Mouse (Mus musculus) liver, postnatal 0 days (tissue): ENCODE measurements around the gene Mgat5b. TPM values are rescaled to one million over a fixed set of nuclear protein-coding genes. Genes with fewer than 3 reads are reported as not detected.
A peak's percentile ranks its signal among the peaks of the same experiment; 100 is the strongest.
"Not testable (repeated sequence)": the region's sequence is repeated elsewhere in the genome, so short reads cannot be mapped to it uniquely, and the experiment has no call there.

Experiments used
- ATAC-seq: fragments of 200-750 bp; cut with Nextera tagmentation; 2 replicates; pipeline ENCODE4 v1.8.0; 2017; ENCODE audit warnings: mild to moderate bottlenecking, moderate library complexity
- DNase-seq: peaks from one replicate; pipeline ENCODE4 v3.0.0-alpha.2; 2016
- H3K27ac ChIP-seq: fragments of 300-500 bp; sonication (generic); 2 replicates; pipeline ENCODE4 v1.5.1; 2014; ENCODE audit warnings: antibody characterized with exemption, moderate library complexity, mild to moderate bottlenecking, low read depth
- H3K27me3 ChIP-seq: fragments of 300-500 bp; sonication (generic); 2 replicates; pipeline ENCODE4 v1.6.1; 2014; ENCODE audit warnings: low read length, control low read depth, mixed read lengths; ENCODE audit not compliant: insufficient read depth
- H3K36me3 ChIP-seq: fragments of 300-500 bp; sonication (generic); replicated peaks from 2 replicates; pipeline ENCODE4 v1.6.1; 2014; ENCODE audit warnings: mild to moderate bottlenecking, control low read depth, low read length, moderate library complexity, mixed read lengths; ENCODE audit not compliant: insufficient read depth
- H3K4me1 ChIP-seq: fragments of 300-500 bp; sonication (generic); 2 replicates; pipeline ENCODE4 v1.6.1; 2014; ENCODE audit warnings: antibody characterized with exemption, mild to moderate bottlenecking, control low read depth; ENCODE audit not compliant: insufficient read depth
- H3K4me2 ChIP-seq: fragments of 300-500 bp; sonication (generic); 2 replicates; pipeline ENCODE4 v1.6.1; 2014; ENCODE audit warnings: low read depth, mild to moderate bottlenecking, low read length, moderate library complexity, mixed read lengths
- H3K4me3 ChIP-seq: fragments of 300-500 bp; sonication (generic); 2 replicates; pipeline ENCODE4 v1.5.1; 2014; ENCODE audit warnings: low read depth, low read length
- H3K9ac ChIP-seq: fragments of 300-500 bp; sonication (generic); replicated peaks from 2 replicates; pipeline ENCODE4 v1.6.1; 2014; ENCODE audit warnings: mild to moderate bottlenecking, moderate library complexity
- H3K9me3 ChIP-seq: fragments of 300-500 bp; sonication (generic); 2 replicates; pipeline ENCODE4 v1.6.1; 2016; ENCODE audit warnings: mild to moderate bottlenecking, control low read depth, low read length, mixed read lengths
- CTCF ChIP-seq: sonication (generic); IDR thresholded peaks from 2 replicates; pipeline ENCODE4 v1.5.1; 2016; ENCODE audit warnings: antibody characterized with exemption, low read depth
- EP300 ChIP-seq: IDR thresholded peaks from 2 replicates; pipeline ENCODE4 v1.6.1; 2016; ENCODE audit warnings: antibody characterized with exemption, low read depth, mild to moderate bottlenecking
- WGBS: fragments of 180-500 bp; shearing (Covaris S2); extraction: QIAGEN DNeasy Blood & Tissue Kit; methylation state at CpG from one replicate; pipeline ENCODE4 v1.1.7; 2014; ENCODE audit not compliant: insufficient replicate concordance; 5-methylcytosine and 5-hydroxymethylcytosine counted together
- polyA plus RNA-seq: library from polyadenylated mRNA; unstranded; fragments of >200 nt; fragmentation: Nextera tagmentation; extraction: Ambion mirVana; gene quantifications from 2 replicates; pipeline ENCODE4 v1.2.1, GENCODE M21; 2015

Gene Mgat5b
- polyA plus RNA-seq, 1 experiment from 2014 or later: not detected

- TF ChIP-seq EP300 (no peak), CTCF (no peak)
- no peak for ATAC-seq
- Histone ChIP-seq H3K36me3 (no peaks in the 10 kb centered on the region), H3K4me2 (no peak overlapping the region), H3K9me3 (no peaks in the 10 kb centered on the region), H3K9ac (no peak overlapping the region), H3K4me1 (no peaks in the 10 kb centered on the region), H3K4me3 (no peak overlapping the region), H3K27me3 (0 out of 2 replicates have a peak, but pooled peaks cover 8% of the 10 kb centered on the region), H3K27ac (no peak overlapping the region)
- 66% methylated on average over 19 of the region's 19 CpGs for WGBS
- no peak for DNase-seq
Measured at GRCm38 (mm10) chr11:116893532-116894442, 24.9 kb upstream of the Mgat5b start.

- ATAC-seq (no peak), DNase-seq (no peak)
- Histone ChIP-seq H3K27ac (no peak overlapping the region), H3K9me3 (no peaks in the 10 kb centered on the region), H3K36me3 (no peaks in the 10 kb centered on the region), H3K4me3 (no peak overlapping the region), H3K4me2 (no peak overlapping the region), H3K9ac (no peak overlapping the region), H3K27me3 (0 out of 2 replicates have a peak, but pooled peaks cover 8% of the 10 kb centered on the region), H3K4me1 (no peaks in the 10 kb centered on the region)
- TF ChIP-seq EP300 (no peak), CTCF (no peak)
- WGBS: 76% methylated on average over 3 of the region's 3 CpGs
Measured at GRCm38 (mm10) chr11:116895402-116895801, 23.3 kb upstream of the Mgat5b start.

GRCm38 (mm10) chr11:116899247-116899646 is 19.4 kb upstream of the Mgat5b start:
- H3K4me3 ChIP-seq: no peak overlapping the region
- no peaks in the 10 kb centered on the region for H3K9me3 ChIP-seq
- no peaks in the 10 kb centered on the region for H3K36me3 ChIP-seq
- DNase-seq (no peak), ATAC-seq (no peak)
- no peaks in the 10 kb centered on the region for H3K4me1 ChIP-seq
- peaks cover 5% of the 10 kb centered on the region; the same call in 1 of the 2 replicates for H3K27me3 ChIP-seq
- no peak overlapping the region for H3K9ac ChIP-seq
- H3K27ac ChIP-seq: no peak overlapping the region
- WGBS: 88% methylated on average over 12 of the region's 12 CpGs
- H3K4me2 ChIP-seq: no peak overlapping the region
- no peak for TF ChIP-seq EP300
- TF ChIP-seq CTCF: no peak

- ATAC-seq, H3K4me2 ChIP-seq: not testable (repeated sequence)
- 78% methylated on average over 10 of the region's 10 CpGs for WGBS
Measured at GRCm38 (mm10) chr11:116902588-116902987, 16.1 kb upstream of the Mgat5b start.

GRCm38 (mm10) chr11:116905741-116906456 is 12.8 kb upstream of the Mgat5b start:
- ATAC-seq (no peak), DNase-seq (no peak)
- Histone ChIP-seq H3K4me1 (no peaks in the 10 kb centered on the region), H3K27ac (no peak overlapping the region), H3K36me3 (no peaks in the 10 kb centered on the region), H3K4me2 (peak overlapping the region; percentile 40), H3K9ac (no peak overlapping the region), H3K27me3 (peaks cover 27% of the 10 kb centered on the region), H3K4me3 (no peak overlapping the region), H3K9me3 (no peaks in the 10 kb centered on the region)
- 5% methylated on average over 23 of the region's 23 CpGs for WGBS
- TF ChIP-seq EP300: no peak
- TF ChIP-seq CTCF: no peak

More at GRCm38 (mm10) chr11:116902588-116902987, 16.1 kb upstream of the Mgat5b start:
- DNase-seq, H3K36me3 ChIP-seq, H3K9ac ChIP-seq, H3K27ac ChIP-seq, H3K9me3 ChIP-seq, H3K4me1 ChIP-seq, H3K4me3 ChIP-seq: not testable (repeated sequence)
- peaks cover 26% of the 10 kb centered on the region for H3K27me3 ChIP-seq

- no peaks in the 10 kb centered on the region for H3K4me1 ChIP-seq
- H3K27me3 ChIP-seq: peaks cover 33% of the 10 kb centered on the region
- H3K27ac ChIP-seq: no peak overlapping the region
- H3K4me3 ChIP-seq: no peak overlapping the region
- no peak for DNase-seq
- no peak for ATAC-seq
- 68% methylated on average over 16 of the region's 16 CpGs for WGBS
- H3K4me2 ChIP-seq: no peak overlapping the region
- H3K9me3 ChIP-seq: no peaks in the 10 kb centered on the region
- no peak overlapping the region for H3K9ac ChIP-seq
- TF ChIP-seq CTCF: no peak
- TF ChIP-seq EP300: no peak
- no peaks in the 10 kb centered on the region for H3K36me3 ChIP-seq
Measured at GRCm38 (mm10) chr11:116913573-116913972, 5.1 kb upstream of the Mgat5b start.
